Mouse (Mus musculus): ENCODE results near the gene Shmt2.

GRCm38 (mm10) chr10:127563840-127564239 is 41.6 kb upstream of the Shmt2 start:
- TF ChIP-seq EP300 (IDR thresholded peaks at IDR 0.05; ENCODE audit: low read depth) (no peak), CTCF (IDR thresholded peaks at IDR 0.05; ENCODE audit: low read depth) (no peak)
